Mouse (Mus musculus): ENCODE measurements around the gene Cldn16. TPM values are rescaled to one million over a fixed set of nuclear protein-coding genes. Genes with fewer than 3 reads are reported as not detected.
"Not testable (repeated sequence)": the region's sequence is repeated elsewhere in the genome, so short reads cannot be mapped to it uniquely, and the experiment has no call there.

Cldn16 gene
- polyA plus RNA-seq, 1 experiment from 2014 or later, result not detected

DNA sequence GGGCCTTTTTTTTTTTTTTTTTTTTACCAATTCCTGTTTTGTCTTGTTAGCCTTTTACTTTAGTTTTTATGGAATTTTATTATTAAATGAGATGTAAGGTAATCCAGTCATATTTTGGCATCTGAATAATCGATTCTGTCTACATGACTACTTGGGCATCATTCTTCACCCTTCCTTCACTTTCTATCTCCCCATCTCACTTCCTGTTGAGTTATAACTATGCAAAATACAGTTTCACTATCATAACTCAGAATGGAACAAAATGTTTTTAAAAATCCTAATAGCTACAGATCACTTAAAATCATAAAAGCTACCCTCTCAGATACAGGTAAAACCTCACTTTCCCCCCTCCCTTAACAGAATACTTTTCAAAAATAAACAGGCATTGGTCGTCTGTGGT, 6.8 kb upstream of the Cldn16 start:
- WGBS, result 90% methylated on average over 2 of the region's 2 CpGs
- Histone ChIP-seq H3K27ac (ENCODE audit: low read depth, low read length) (no peak overlapping the region), H3K9ac (ENCODE audit: low read depth, low read length) (no peak overlapping the region), H3K4me2 (ENCODE audit: low read length) (no peak overlapping the region), H3K4me1 (ENCODE audit: control insufficient read depth, insufficient read depth, low read depth, low read length) (no peaks in the 10 kb centered on the region), H3K36me3 (ENCODE audit: control insufficient read depth, insufficient read depth, low read length) (no peaks in the 10 kb centered on the region), H3K4me3 (ENCODE audit: low read length) (no peak overlapping the region), H3K27me3 (replicated peaks; ENCODE audit: control insufficient read depth, insufficient read depth, low read length) (no peaks in the 10 kb centered on the region), H3K9me3 (ENCODE audit: control insufficient read depth, low read length) (no peaks in the 10 kb centered on the region)
- no peak for ATAC-seq

DNA sequence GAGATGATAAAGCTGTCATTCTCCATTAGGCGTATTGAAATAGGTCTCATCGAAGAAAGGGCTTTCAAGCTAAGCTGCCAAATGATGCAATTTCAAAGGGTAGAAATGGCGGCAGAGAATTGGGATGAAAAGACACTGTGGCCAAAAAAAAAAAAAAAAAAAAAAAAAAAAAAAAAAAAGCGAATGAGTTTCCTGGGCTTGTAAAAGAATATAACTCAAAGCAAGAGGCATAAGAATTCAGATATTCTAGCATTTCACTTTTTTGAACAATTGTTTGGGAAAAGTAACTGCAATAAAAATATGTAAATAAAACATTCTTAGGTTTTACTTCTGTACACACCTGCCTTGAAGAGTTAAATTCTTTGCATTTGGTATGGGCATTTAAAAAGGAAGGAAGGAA, 3.6 kb downstream of the Cldn16 start:
- no peak overlapping the region for H3K4me3 ChIP-seq (ENCODE audit: low read length)
- H3K36me3 ChIP-seq (ENCODE audit: control insufficient read depth, insufficient read depth, low read length), result no peaks in the 10 kb centered on the region
- WGBS, result 71% methylated on average over 4 of the region's 4 CpGs
- H3K9me3 ChIP-seq (ENCODE audit: control insufficient read depth, low read length), result no peaks in the 10 kb centered on the region
- no peak overlapping the region for H3K9ac ChIP-seq (ENCODE audit: low read depth, low read length)
- no peaks in the 10 kb centered on the region for H3K27me3 ChIP-seq (replicated peaks; ENCODE audit: control insufficient read depth, insufficient read depth, low read length)
- no peak overlapping the region for H3K27ac ChIP-seq (ENCODE audit: low read depth, low read length)
- no peak for ATAC-seq
- H3K4me1 ChIP-seq (ENCODE audit: control insufficient read depth, insufficient read depth, low read depth, low read length), result no peaks in the 10 kb centered on the region
- no peak overlapping the region for H3K4me2 ChIP-seq (ENCODE audit: low read length)

DNA sequence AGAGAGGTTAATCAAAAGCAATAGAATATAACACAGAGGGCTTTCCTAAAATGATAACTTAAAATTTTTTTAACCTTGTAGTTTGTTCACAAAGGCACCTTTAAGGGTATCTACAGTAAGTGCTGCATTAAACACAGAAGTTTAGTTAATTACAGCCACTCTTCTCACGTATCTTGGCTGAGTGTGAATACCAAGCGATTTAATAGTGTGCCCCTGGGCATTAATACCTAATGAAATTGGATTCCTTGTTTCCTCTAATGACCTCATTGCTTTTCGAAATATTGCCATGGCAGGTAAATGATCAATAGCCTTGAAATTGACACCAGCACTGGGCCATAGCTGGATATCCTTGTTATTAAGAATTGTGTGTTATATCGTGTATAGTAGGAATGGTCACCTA, 8.3 kb downstream of the Cldn16 start:
- ATAC-seq, result no peak
- Histone ChIP-seq H3K27me3 (replicated peaks; ENCODE audit: control insufficient read depth, insufficient read depth, low read length) (no peaks in the 10 kb centered on the region), H3K9ac (ENCODE audit: low read depth, low read length) (no peak overlapping the region), H3K4me2 (ENCODE audit: low read length) (no peak overlapping the region), H3K9me3 (ENCODE audit: control insufficient read depth, low read length) (no peaks in the 10 kb centered on the region), H3K4me1 (ENCODE audit: control insufficient read depth, insufficient read depth, low read depth, low read length) (no peaks in the 10 kb centered on the region), H3K27ac (ENCODE audit: low read depth, low read length) (no peak overlapping the region), H3K36me3 (ENCODE audit: control insufficient read depth, insufficient read depth, low read length) (no peaks in the 10 kb centered on the region), H3K4me3 (ENCODE audit: low read length) (no peak overlapping the region)
- WGBS, result 73% methylated on average over 4 of the region's 4 CpGs

DNA sequence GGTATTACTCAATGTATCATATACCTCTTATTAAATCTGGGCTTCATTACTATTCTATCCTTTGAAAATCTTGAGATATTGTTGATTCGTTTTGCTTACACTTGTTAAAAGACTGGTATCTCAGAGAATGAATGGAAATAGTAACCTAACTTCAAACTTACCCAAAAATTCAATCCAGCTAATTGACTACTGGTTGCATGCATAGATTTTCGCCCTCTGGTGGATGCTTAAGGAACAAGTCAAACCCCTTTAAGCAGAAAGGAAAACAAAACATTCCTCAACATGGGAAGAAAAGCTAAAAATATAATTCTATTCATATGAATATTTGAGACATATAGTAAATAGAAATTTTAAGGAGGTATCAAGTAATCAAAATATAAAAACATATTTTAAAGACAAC, 32.8 kb downstream of the Cldn16 start:
- H3K9ac ChIP-seq (ENCODE audit: low read depth, low read length), result no peak overlapping the region
- no peak overlapping the region for H3K4me3 ChIP-seq (ENCODE audit: low read length)
- 17% methylated on average over 2 of the region's 2 CpGs for WGBS
- H3K27me3 ChIP-seq (replicated peaks; ENCODE audit: control insufficient read depth, insufficient read depth, low read length), result no peaks in the 10 kb centered on the region
- H3K4me2 ChIP-seq (ENCODE audit: low read length), result no peak overlapping the region
- H3K9me3 ChIP-seq (ENCODE audit: control insufficient read depth, low read length), result no peaks in the 10 kb centered on the region
- no peaks in the 10 kb centered on the region for H3K4me1 ChIP-seq (ENCODE audit: control insufficient read depth, insufficient read depth, low read depth, low read length)
- H3K36me3 ChIP-seq (ENCODE audit: control insufficient read depth, insufficient read depth, low read length), result no peaks in the 10 kb centered on the region
- no peak overlapping the region for H3K27ac ChIP-seq (ENCODE audit: low read depth, low read length)
- no peak for ATAC-seq

DNA sequence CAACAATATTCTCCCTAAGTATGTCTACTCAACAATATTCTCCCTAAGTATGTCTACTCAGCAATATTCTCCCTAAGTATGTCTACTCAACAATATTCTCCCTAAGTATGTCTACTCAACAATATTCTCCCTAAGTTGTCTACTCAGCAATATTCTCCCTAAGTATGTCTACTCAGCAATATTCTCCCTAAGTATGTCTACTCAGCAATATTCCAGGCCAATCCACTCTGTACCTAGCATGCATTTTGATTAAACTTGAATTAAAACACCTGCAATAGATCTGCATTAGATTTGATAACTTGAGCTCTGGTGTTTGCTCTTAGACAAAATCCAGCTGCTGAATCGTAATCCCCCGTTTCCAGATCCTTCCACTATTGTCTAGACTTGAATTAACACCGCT, 36.8 kb downstream of the Cldn16 start:
- WGBS, result 96% methylated on average over 3 of the region's 3 CpGs
- H3K9me3 ChIP-seq (ENCODE audit: control insufficient read depth, low read length); H3K4me2 ChIP-seq (ENCODE audit: low read length); H3K27me3 ChIP-seq (replicated peaks; ENCODE audit: control insufficient read depth, insufficient read depth, low read length); H3K4me1 ChIP-seq (ENCODE audit: control insufficient read depth, insufficient read depth, low read depth, low read length); H3K4me3 ChIP-seq (ENCODE audit: low read length); ATAC-seq; H3K9ac ChIP-seq (ENCODE audit: low read depth, low read length); H3K27ac ChIP-seq (ENCODE audit: low read depth, low read length); H3K36me3 ChIP-seq (ENCODE audit: control insufficient read depth, insufficient read depth, low read length): not testable (repeated sequence)

DNA sequence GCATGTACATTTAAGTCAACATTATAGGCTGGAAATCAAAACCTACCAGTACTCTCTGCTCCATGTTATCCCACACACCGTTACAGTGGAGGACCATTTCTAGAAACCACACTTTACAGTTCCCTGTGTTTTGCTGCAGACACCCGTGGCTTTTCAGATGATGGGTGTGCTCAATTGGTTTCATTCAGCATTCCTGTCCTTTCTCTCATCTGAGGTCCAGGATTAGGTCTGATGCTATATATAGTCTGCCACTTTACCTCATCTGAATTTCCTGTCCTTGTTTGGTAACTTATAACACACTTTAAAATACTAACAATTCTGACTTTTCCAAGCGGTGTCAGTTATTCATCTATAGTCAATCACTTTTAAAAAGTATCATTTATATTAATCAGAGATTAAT, 37.8 kb downstream of the Cldn16 start:
- Histone ChIP-seq H3K4me3 (ENCODE audit: low read length) (no peak overlapping the region), H3K4me2 (ENCODE audit: low read length) (no peak overlapping the region), H3K27ac (ENCODE audit: low read depth, low read length) (no peak overlapping the region), H3K9ac (ENCODE audit: low read depth, low read length) (no peak overlapping the region), H3K36me3 (ENCODE audit: control insufficient read depth, insufficient read depth, low read length) (no peaks in the 10 kb centered on the region), H3K27me3 (replicated peaks; ENCODE audit: control insufficient read depth, insufficient read depth, low read length) (no peaks in the 10 kb centered on the region), H3K4me1 (ENCODE audit: control insufficient read depth, insufficient read depth, low read depth, low read length) (no peaks in the 10 kb centered on the region), H3K9me3 (ENCODE audit: control insufficient read depth, low read length) (no peaks in the 10 kb centered on the region)
- no peak for ATAC-seq
- 93% methylated on average over 3 of the region's 3 CpGs for WGBS

DNA sequence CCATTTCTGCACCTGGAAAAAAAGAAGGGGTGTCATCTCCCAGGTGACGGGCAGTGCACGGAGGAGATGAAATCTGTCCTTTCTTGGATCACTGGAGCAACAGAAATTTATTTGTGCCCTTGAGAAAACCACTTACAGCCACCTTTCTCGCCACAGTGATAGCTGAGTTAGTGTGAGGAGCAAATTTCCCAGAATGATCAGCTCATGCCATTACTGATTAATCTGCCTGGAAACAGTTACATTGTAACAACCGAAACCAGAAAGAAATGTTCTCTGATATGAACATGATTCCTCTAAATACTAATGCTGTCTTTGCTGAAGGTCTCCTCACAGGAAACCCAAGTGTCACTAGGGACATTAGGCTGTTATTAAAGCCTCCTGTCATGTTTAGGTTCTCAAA, 42.0 kb downstream of the Cldn16 start:
- 81% methylated on average over 4 of the region's 4 CpGs for WGBS
- H3K27ac ChIP-seq (ENCODE audit: low read depth, low read length), result no peak overlapping the region
- H3K4me3 ChIP-seq (ENCODE audit: low read length), result no peak overlapping the region
- no peak overlapping the region for H3K9ac ChIP-seq (ENCODE audit: low read depth, low read length)
- H3K9me3 ChIP-seq (ENCODE audit: control insufficient read depth, low read length), result no peaks in the 10 kb centered on the region
- H3K27me3 ChIP-seq (replicated peaks; ENCODE audit: control insufficient read depth, insufficient read depth, low read length), result no peaks in the 10 kb centered on the region
- no peak overlapping the region for H3K4me2 ChIP-seq (ENCODE audit: low read length)
- H3K4me1 ChIP-seq (ENCODE audit: control insufficient read depth, insufficient read depth, low read depth, low read length), result no peaks in the 10 kb centered on the region
- ATAC-seq, result no peak
- no peaks in the 10 kb centered on the region for H3K36me3 ChIP-seq (ENCODE audit: control insufficient read depth, insufficient read depth, low read length)

DNA sequence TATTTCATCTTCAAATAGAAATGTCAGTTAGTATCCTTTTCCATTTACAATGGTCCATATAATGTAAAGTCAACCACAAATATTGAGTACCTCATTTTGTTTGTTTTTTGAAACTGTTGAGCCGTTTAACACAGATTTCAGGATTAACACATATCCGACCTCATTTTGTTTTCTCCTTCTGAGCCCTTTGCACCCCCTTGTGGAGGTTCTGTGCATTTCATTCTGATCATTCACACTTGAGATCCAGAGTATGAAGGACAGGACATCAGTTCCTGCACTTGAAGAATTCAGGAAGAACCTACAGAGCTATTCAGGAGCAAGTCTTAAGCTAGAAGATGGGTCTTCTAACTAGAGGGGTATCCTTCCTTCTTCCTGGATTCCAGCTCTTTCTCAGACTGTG, 56.7 kb downstream of the Cldn16 start:
- no peak overlapping the region for H3K9ac ChIP-seq (ENCODE audit: low read depth, low read length)
- no peak overlapping the region for H3K4me3 ChIP-seq (ENCODE audit: low read length)
- no peaks in the 10 kb centered on the region for H3K4me1 ChIP-seq (ENCODE audit: control insufficient read depth, insufficient read depth, low read depth, low read length)
- H3K27me3 ChIP-seq (replicated peaks; ENCODE audit: control insufficient read depth, insufficient read depth, low read length), result no peaks in the 10 kb centered on the region
- no peaks in the 10 kb centered on the region for H3K36me3 ChIP-seq (ENCODE audit: control insufficient read depth, insufficient read depth, low read length)
- H3K27ac ChIP-seq (ENCODE audit: low read depth, low read length), result no peak overlapping the region
- H3K9me3 ChIP-seq (ENCODE audit: control insufficient read depth, low read length), result no peaks in the 10 kb centered on the region
- no peak for ATAC-seq
- H3K4me2 ChIP-seq (ENCODE audit: low read length), result no peak overlapping the region
- WGBS, result 61% methylated on average over 2 of the region's 2 CpGs

DNA sequence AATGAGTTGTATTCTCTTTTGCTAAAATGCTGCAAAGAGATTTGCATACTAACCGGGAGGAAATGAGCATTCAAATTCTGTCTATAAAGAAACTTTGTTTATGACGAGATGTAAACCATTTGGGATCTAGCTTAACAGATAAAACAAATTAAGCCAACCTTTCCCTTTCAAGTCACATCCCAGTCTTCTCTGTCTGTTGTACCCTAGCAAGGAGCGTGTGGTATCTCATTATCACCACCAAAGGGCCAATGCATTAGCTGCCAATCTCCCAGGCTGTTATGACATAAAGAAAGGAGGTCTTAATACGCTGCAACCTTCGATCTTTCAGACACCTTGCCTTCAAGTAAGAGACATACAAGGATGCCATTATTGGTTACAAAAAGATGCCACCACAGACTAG, 62.9 kb downstream of the Cldn16 start:
- no peaks in the 10 kb centered on the region; the same call in 1 of the 2 replicates for H3K4me1 ChIP-seq (ENCODE audit: control insufficient read depth, insufficient read depth, low read depth, low read length)
- no peaks in the 10 kb centered on the region for H3K9me3 ChIP-seq (ENCODE audit: control insufficient read depth, low read length)
- 66% methylated on average over 5 of the region's 5 CpGs for WGBS
- H3K36me3 ChIP-seq (ENCODE audit: control insufficient read depth, insufficient read depth, low read length), result no peaks in the 10 kb centered on the region
- H3K4me2 ChIP-seq (ENCODE audit: low read length), result no peak overlapping the region
- no peak for ATAC-seq
- H3K27me3 ChIP-seq (replicated peaks; ENCODE audit: control insufficient read depth, insufficient read depth, low read length), result no peaks in the 10 kb centered on the region
- no peak overlapping the region for H3K27ac ChIP-seq (ENCODE audit: low read depth, low read length)
- no peak overlapping the region for H3K9ac ChIP-seq (ENCODE audit: low read depth, low read length)
- H3K4me3 ChIP-seq (ENCODE audit: low read length), result no peak overlapping the region

DNA sequence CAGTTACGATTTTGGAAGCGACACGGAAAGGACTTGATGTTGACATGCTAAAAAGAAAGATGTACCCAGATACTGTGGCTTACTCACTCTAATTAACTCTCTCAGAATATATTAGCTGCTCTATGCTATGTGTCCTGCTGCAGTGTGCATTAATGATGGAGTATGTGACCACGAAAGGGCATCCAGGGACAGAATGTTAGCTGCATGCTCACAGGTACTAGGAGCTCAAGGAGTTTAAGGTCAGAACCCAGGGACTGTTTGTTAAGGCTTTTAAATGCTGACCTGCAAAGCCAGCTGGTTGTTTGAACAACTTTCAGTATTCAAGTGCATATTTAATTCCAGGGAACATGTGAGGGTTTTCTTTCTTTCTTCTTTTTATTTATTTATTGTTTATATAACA, 63.7 kb downstream of the Cldn16 start, which contains the start of gene Tmem207:
TSS of gene Tmem207 (minus strand) at position 101 of the 400 bp plus-strand sequence.
- Histone ChIP-seq H3K4me3 (ENCODE audit: low read length) (no peak within 1 kb of the TSS), H3K36me3 (ENCODE audit: control insufficient read depth, insufficient read depth, low read length) (no peaks in the 10 kb centered on the region), H3K27me3 (replicated peaks; ENCODE audit: control insufficient read depth, insufficient read depth, low read length) (no peaks in the 10 kb centered on the region), H3K9ac (ENCODE audit: low read depth, low read length) (no peak within 1 kb of the TSS), H3K4me2 (ENCODE audit: low read length) (no peak within 1 kb of the TSS), H3K27ac (ENCODE audit: low read depth, low read length) (no peak within 1 kb of the TSS), H3K4me1 (ENCODE audit: control insufficient read depth, insufficient read depth, low read depth, low read length) (no peaks in the 10 kb centered on the region; the same call in 1 of the 2 replicates), H3K9me3 (ENCODE audit: control insufficient read depth, low read length) (no peaks in the 10 kb centered on the region)
- no peak for ATAC-seq
- 80% methylated on average over 4 of the region's 4 CpGs for WGBS

Data from hindbrain, embryonic 16.5 days (tissue).